Mouse (Mus musculus) MEL (cell line): ENCODE results near the gene Gabarapl1. TPM values are rescaled to one million over a fixed set of nuclear protein-coding genes. Genes with fewer than 3 reads are reported as not detected.

Experiments used
- DNase-seq: peaks from one replicate; pipeline ENCODE4 v3.0.0; 2011; ENCODE audit warnings: low read depth, low spot score
- H3K27ac ChIP-seq: 2 replicates; pipeline ENCODE4 v1.5.1; 2012; ENCODE audit warnings: low read depth, mild to moderate bottlenecking, control low read depth, low read length, moderate library complexity; ENCODE audit not compliant: control insufficient read depth
- H3K27me3 ChIP-seq, 2 experiments: fragments of 150-350 bp in 1 of 2; sonication (generic) in 1 of 2; 2 replicates each; pipeline ENCODE4 v1.6.1; 2012; ENCODE audit warnings: low read length in 2 of 2, mild to moderate bottlenecking in 2 of 2, improper control_type of control experiment in 1 of 2, moderate library complexity in 1 of 2; ENCODE audit not compliant: insufficient read depth in 2 of 2, control insufficient read depth in 1 of 2
- H3K36me3 ChIP-seq, 2 experiments: 2 replicates each; pipeline ENCODE4 v1.6.1; 2012 to 2014; ENCODE audit warnings: low read length in 2 of 2, improper control_type of control experiment in 1 of 2, inconsistent platforms in 1 of 2, mild to moderate bottlenecking in 1 of 2; ENCODE audit not compliant: insufficient read depth in 2 of 2, control insufficient read depth in 1 of 2
- H3K4me1 ChIP-seq, 2 experiments: fragments of 150-350 bp in 1 of 2; sonication (generic) in 1 of 2; 2 replicates each; pipeline ENCODE4 v1.6.1; 2012; ENCODE audit warnings: low read length in 2 of 2, improper control_type of control experiment in 1 of 2, mild to moderate bottlenecking in 1 of 2; ENCODE audit not compliant: insufficient read depth in 2 of 2, control insufficient read depth in 1 of 2
- H3K4me3 ChIP-seq, 2 experiments: fragments of 150-350 bp in 1 of 2; sonication (generic) in 1 of 2; 2 replicates each; pipeline ENCODE4 v1.5.1; 2012; ENCODE audit warnings: low read depth in 2 of 2, low read length in 2 of 2, mild to moderate bottlenecking in 2 of 2, moderate library complexity in 2 of 2, control low read depth in 1 of 2, improper control_type of control experiment in 1 of 2; ENCODE audit not compliant: control insufficient read depth in 1 of 2, insufficient read depth in 1 of 2
- H3K79me2 ChIP-seq: 2 replicates; pipeline ENCODE4 v1.6.1; 2012; ENCODE audit warnings: mild to moderate bottlenecking, low read length, moderate library complexity; ENCODE audit not compliant: control insufficient read depth, poor library complexity, insufficient read depth
- H3K9ac ChIP-seq: 2 replicates; pipeline ENCODE4 v1.6.1; 2012; ENCODE audit warnings: low read depth, mild to moderate bottlenecking, control low read depth, low read length, moderate library complexity; ENCODE audit not compliant: control insufficient read depth, poor library complexity, severe bottlenecking
- H3K9me3 ChIP-seq: fragments of 150-350 bp; sonication (generic); replicated peaks from 2 replicates; pipeline ENCODE4 v1.6.1; 2012; ENCODE audit warnings: mild to moderate bottlenecking, low read length, improper control_type of control experiment, moderate library complexity; ENCODE audit not compliant: insufficient read depth
- CHD1 ChIP-seq: IDR thresholded peaks from 2 replicates; pipeline ENCODE4 v1.6.1; 2012; ENCODE audit warnings: low read depth, mild to moderate bottlenecking, inconsistent platforms, low read length, improper control_type of control experiment
- CHD2 ChIP-seq: IDR thresholded peaks from 2 replicates; pipeline ENCODE4 v1.6.1; 2011; ENCODE audit warnings: low read length, improper control_type of control experiment
- E2F4 ChIP-seq: IDR thresholded peaks from 2 replicates; pipeline ENCODE4 v1.6.1; 2011; ENCODE audit warnings: low read depth, low read length, improper control_type of control experiment, borderline replicate concordance
- EP300 ChIP-seq, 2 experiments: IDR thresholded peaks; 2 replicates each; pipeline ENCODE4 v1.6.1; 2011; ENCODE audit warnings: improper control_type of control experiment in 2 of 2, low read length in 2 of 2, low read depth in 1 of 2, mild to moderate bottlenecking in 1 of 2
- ETS1 ChIP-seq: IDR thresholded peaks from 2 replicates; pipeline ENCODE4 v1.6.1; 2012; ENCODE audit warnings: low read depth, mild to moderate bottlenecking, inconsistent platforms, low read length, improper control_type of control experiment, moderate library complexity
- HCFC1 ChIP-seq: IDR thresholded peaks from 2 replicates; pipeline ENCODE4 v1.6.1; 2012; ENCODE audit warnings: low read depth, mild to moderate bottlenecking, inconsistent platforms, low read length, improper control_type of control experiment, moderate library complexity
- NELFE ChIP-seq: IDR thresholded peaks from 2 replicates; pipeline ENCODE4 v1.6.1; 2011; ENCODE audit warnings: low read depth, low read length, improper control_type of control experiment
- NRF1 ChIP-seq: IDR thresholded peaks from 2 replicates; pipeline ENCODE4 v1.6.1; 2014; ENCODE audit warnings: low read depth, mild to moderate bottlenecking, inconsistent platforms, low read length, improper control_type of control experiment, moderate library complexity; ENCODE audit not compliant: poor library complexity, insufficient read depth, severe bottlenecking
- POLR2A ChIP-seq, 2 experiments: IDR thresholded peaks; 2 replicates each; pipeline ENCODE4 v1.6.1; 2011 to 2012; ENCODE audit warnings: low read length in 2 of 2, mild to moderate bottlenecking in 2 of 2, control low read depth in 1 of 2, improper control_type of control experiment in 1 of 2, low read depth in 1 of 2, moderate library complexity in 1 of 2; ENCODE audit not compliant: control insufficient read depth in 1 of 2, insufficient read depth in 1 of 2, poor library complexity in 1 of 2
- POLR2AphosphoS2 ChIP-seq: IDR thresholded peaks from 2 replicates; pipeline ENCODE4 v1.6.1; 2011; ENCODE audit warnings: low read length, improper control_type of control experiment
- POLR2AphosphoS5 ChIP-seq: IDR thresholded peaks from 2 replicates; pipeline ENCODE4 v1.6.1; 2012; ENCODE audit warnings: low read depth, borderline replicate concordance, mild to moderate bottlenecking, inconsistent platforms, low read length, moderate library complexity, mixed read lengths
- RAD21 ChIP-seq: IDR thresholded peaks from 2 replicates; pipeline ENCODE4 v1.6.1; 2011; ENCODE audit warnings: mild to moderate bottlenecking, low read depth, low read length, improper control_type of control experiment
- TAL1 ChIP-seq: IDR thresholded peaks from 2 replicates; pipeline ENCODE4 v1.6.1; 2012; ENCODE audit warnings: mild to moderate bottlenecking, inconsistent platforms, low read length, moderate library complexity, mixed read lengths
- TBP ChIP-seq: IDR thresholded peaks from 2 replicates; pipeline ENCODE4 v1.8.0; 2011; ENCODE audit warnings: low read depth, low read length, improper control_type of control experiment
- USF1 ChIP-seq: IDR thresholded peaks from 2 replicates; pipeline ENCODE4 v1.6.1; 2014; ENCODE audit warnings: low read depth, mild to moderate bottlenecking, inconsistent platforms, low read length, improper control_type of control experiment, moderate library complexity
- USF2 ChIP-seq, 2 experiments: IDR thresholded peaks; 2 replicates each; pipeline ENCODE4 v1.6.1; 2011 to 2012; ENCODE audit warnings: improper control_type of control experiment in 2 of 2, low read length in 2 of 2, borderline replicate concordance in 1 of 2, inconsistent platforms in 1 of 2, low read depth in 1 of 2, mild to moderate bottlenecking in 1 of 2; ENCODE audit not compliant: insufficient read depth in 1 of 2
- ZC3H11A ChIP-seq: IDR thresholded peaks from 2 replicates; pipeline ENCODE4 v1.6.1; 2012; ENCODE audit warnings: low read depth, mild to moderate bottlenecking, inconsistent platforms, low read length, improper control_type of control experiment
- ZMIZ1 ChIP-seq: IDR thresholded peaks from 2 replicates; pipeline ENCODE4 v1.6.1; 2012; ENCODE audit warnings: low read depth, mild to moderate bottlenecking, inconsistent platforms, low read length, improper control_type of control experiment, moderate library complexity
- ZNF384 ChIP-seq: IDR thresholded peaks from 2 replicates; pipeline ENCODE4 v1.6.1; 2012; ENCODE audit warnings: low read depth, mild to moderate bottlenecking, inconsistent platforms, low read length, improper control_type of control experiment
- polyA plus RNA-seq, 2 experiments: library from polyadenylated mRNA; stranded (reverse) in 1 of 2; unstranded in 1 of 2; fragments of >175 nt in 1 of 2; fragments of >200 nt in 1 of 2; gene quantifications; 2 replicates each; pipeline versions ENCODE4 v1.2.1 to v1.2.4; 2012; ENCODE audit warnings: low replicate concordance in 2 of 2, low read depth in 1 of 2; ENCODE audit not compliant: insufficient read length in 2 of 2, insufficient read depth in 1 of 2, missing spikeins in 1 of 2
- total RNA-seq: library from RNA; depleted of rRNA; stranded (reverse); fragments of 300-350 nt; gene quantifications from 2 replicates; pipeline ENCODE4 v1.2.3, GENCODE M21; 2012

Gene Gabarapl1
- total and polyA plus RNA-seq, 3 experiments, result 61.3 to 99.5 TPM; not detected in 1

DNA sequence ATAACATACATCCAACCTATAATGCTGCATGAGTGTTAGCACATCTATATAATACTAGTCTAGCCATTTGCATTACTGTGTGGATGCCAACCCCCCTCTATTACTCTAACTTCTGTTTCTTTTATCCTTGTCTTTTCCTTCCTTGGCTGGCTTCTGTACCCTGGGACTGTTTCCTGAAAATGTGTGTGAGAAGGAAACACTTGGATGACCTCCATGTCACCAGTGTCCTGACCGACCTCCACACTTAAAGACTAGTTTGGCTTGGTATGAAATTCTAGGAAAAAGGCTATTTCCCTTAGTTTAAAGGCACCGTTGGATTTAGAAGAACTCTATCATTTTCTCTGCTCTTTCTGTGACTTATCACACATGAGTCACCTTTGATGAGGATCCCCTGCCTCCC lies 5.5 kb upstream of the Gabarapl1 start:
- no peak for DNase-seq
- Histone ChIP-seq H3K4me3 (no peak overlapping the region), H3K36me3 (no peaks in the 10 kb centered on the region), H3K79me2 (no peaks in the 10 kb centered on the region), H3K27me3 (peaks cover 3 to 10% of the 10 kb centered on the region in 2 experiments; a peak in 2 of 4 replicates), H3K9me3 (no peaks in the 10 kb centered on the region), H3K27ac (no peak overlapping the region), H3K4me1 (peaks cover 0 to 2% of the 10 kb centered on the region in 2 experiments; a peak in 2 of 4 replicates), H3K9ac (no peak overlapping the region)
- TF ChIP-seq NELFE, result no peak
- no peak for TF ChIP-seq USF2 (IDR thresholded peaks at IDR 0.05; ENCODE audit: borderline replicate concordance in 1 of 2, insufficient read depth in 1 of 2, low read depth in 1 of 2, low read length in 2 of 2)

DNA sequence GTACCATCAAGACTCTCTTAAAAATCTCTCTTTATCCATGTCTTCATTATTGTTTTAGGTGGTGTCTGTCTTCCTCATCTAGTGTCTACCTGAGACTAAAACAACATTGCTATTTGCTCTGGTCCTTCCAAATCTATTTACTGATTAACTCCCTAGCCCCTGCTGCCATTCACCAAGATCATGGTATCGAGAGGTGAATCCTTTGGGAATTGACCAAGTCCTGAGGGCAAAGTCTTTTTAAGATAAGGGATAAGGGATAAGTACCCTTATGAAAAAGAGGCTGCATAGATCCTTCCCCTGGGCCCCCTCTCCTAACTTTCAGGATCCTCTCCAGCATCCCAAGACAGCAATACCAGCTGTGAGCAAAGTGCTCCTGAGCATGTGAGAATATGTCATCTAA lies 3.4 kb upstream of the Gabarapl1 start:
- Histone ChIP-seq H3K4me1 (peaks cover 1 to 6% of the 10 kb centered on the region in 2 experiments), H3K9ac (no peak overlapping the region), H3K36me3 (peaks cover 0 to 1% of the 10 kb centered on the region in 2 experiments; a peak in 2 of 4 replicates), H3K9me3 (no peaks in the 10 kb centered on the region), H3K4me3 (no peak overlapping the region), H3K27ac (no peak overlapping the region)
- DNase-seq, result no peak
- TF ChIP-seq TBP, result no peak
- TF ChIP-seq ZC3H11A, result no peak
- TF ChIP-seq NRF1, result no peak
- TF ChIP-seq POLR2AphosphoS5, result no peak
- no peak for TF ChIP-seq E2F4
- no peak for TF ChIP-seq ZMIZ1
- no peak for TF ChIP-seq USF1
- TF ChIP-seq ETS1, result no peak
- TF ChIP-seq TAL1, result no peak
- no peak for TF ChIP-seq POLR2A (IDR thresholded peaks at IDR 0.05; ENCODE audit: control insufficient read depth in 1 of 2, insufficient read depth in 1 of 2, low read depth in 1 of 2, low read length in 2 of 2, poor library complexity in 1 of 2)
- no peak for TF ChIP-seq CHD2
- no peak for TF ChIP-seq RAD21
- TF ChIP-seq POLR2AphosphoS2, result no peak
- TF ChIP-seq CHD1, result no peak
- no peak for TF ChIP-seq ZNF384
- TF ChIP-seq EP300 (IDR thresholded peaks at IDR 0.05; ENCODE audit: low read depth in 1 of 2, low read length in 2 of 2), result no peak
- no peak for TF ChIP-seq HCFC1
- TF ChIP-seq, all 39 proteins: peak for 0
- Histone ChIP-seq H3K79me2 (peaks cover 12% of the 10 kb centered on the region), H3K27me3 (peaks cover 2 to 4% of the 10 kb centered on the region in 2 experiments; a peak in 1 of 4 replicates)
